Mouse (Mus musculus): ENCODE measurements around the gene Cadps2.

DNA sequence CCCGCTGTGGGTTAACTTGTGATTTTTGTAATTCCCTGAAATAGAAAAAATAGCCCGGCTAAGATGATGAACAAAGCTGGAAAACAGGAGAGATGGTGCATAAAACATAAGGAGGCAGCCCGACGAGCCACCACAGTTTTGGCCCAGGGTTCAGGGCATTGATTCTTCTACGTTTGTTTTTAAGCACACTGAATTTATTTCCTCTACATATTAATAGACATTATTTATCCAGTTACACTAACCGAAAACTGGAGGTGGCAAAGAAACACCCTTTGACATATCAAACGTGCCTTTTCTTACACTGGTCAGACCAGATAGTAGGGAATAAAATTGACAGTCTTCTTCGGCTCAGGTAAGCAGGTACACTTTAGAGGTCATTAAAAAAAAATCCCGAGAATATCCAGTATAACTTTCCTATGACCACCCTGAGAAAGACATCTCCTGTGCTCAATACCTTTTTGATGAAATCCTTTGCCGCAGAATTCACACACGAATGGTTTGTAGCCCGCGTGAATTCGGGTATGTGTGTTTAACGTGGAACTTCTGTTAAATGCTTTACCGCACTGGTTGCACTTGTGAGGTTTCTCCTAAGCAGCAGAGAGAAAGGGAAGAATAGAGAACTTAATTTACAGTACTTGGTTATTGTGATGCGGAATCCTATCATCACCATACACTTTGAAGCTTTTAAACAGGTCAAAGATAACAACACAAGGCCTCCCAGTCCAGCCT, 593.0 kb downstream of the Cadps2 start:
- TF ChIP-seq CTCF (IDR thresholded peaks at IDR 0.05; ENCODE audit: low read depth, low read length) (no peak), POLR2A (IDR thresholded peaks at IDR 0.05; ENCODE audit: extremely low read depth, insufficient read depth, low read length) (no peak)

Data from liver, adult 2 months (tissue).